Mouse (Mus musculus) E14TG2a.4 (cell line): ENCODE results near the gene Adam30.

Experiments used
- CTCF ChIP-seq: conservative IDR thresholded peaks from 2 replicates; pipeline ENCODE4 v1.5.1; 2014; ENCODE audit warnings: low read length
- NANOG ChIP-seq: IDR thresholded peaks from 2 replicates; pipeline ENCODE4 v1.6.1; 2014; ENCODE audit warnings: borderline replicate concordance, low read length, mixed read lengths
- POU5F1 ChIP-seq: IDR thresholded peaks from 2 replicates; pipeline ENCODE4 v1.6.1; 2014; ENCODE audit warnings: low read length, borderline replicate concordance

- no peak for TF ChIP-seq CTCF
- TF ChIP-seq POU5F1, result no peak
- no peak for TF ChIP-seq NANOG
These were observed 15.2 kb upstream of the Adam30 start for GRCm38 (mm10) chr3:98145204-98145603.
